Mouse (Mus musculus): Measurements from ENCODE around the gene Nedd9. TPM values are rescaled to one million over a fixed set of nuclear protein-coding genes. Genes with fewer than 3 reads are reported as not detected.

Nedd9 gene
- total and polyA plus RNA-seq, 3 experiments, result 0.15 to 0.25 TPM; not detected in 1

- Histone ChIP-seq H3K27me3 (ENCODE audit: control insufficient read depth in 1 of 2, insufficient read depth in 2 of 2, low read length in 2 of 2) (peaks cover 0 to 1% of the 10 kb centered on the region in 2 experiments; a peak in 2 of 4 replicates), H3K36me3 (ENCODE audit: control insufficient read depth in 1 of 2, insufficient read depth in 2 of 2, low read length in 2 of 2) (peaks cover 0 to 4% of the 10 kb centered on the region in 2 experiments; a peak in 1 of 4 replicates), H3K79me2 (ENCODE audit: control insufficient read depth, insufficient read depth, low read length, poor library complexity) (no peaks in the 10 kb centered on the region), H3K4me3 (ENCODE audit: control insufficient read depth in 1 of 2, insufficient read depth in 1 of 2, low read depth in 2 of 2, low read length in 2 of 2) (peak overlapping the region; percentile 53 to 63), H3K9ac (ENCODE audit: control insufficient read depth, low read depth, low read length, poor library complexity, severe bottlenecking) (peak overlapping the region; percentile 57), H3K4me1 (ENCODE audit: control insufficient read depth in 1 of 2, insufficient read depth in 2 of 2, low read length in 2 of 2) (no peaks in the 10 kb centered on the region), H3K27ac (ENCODE audit: control insufficient read depth, low read depth, low read length) (peak overlapping the region; percentile 60), H3K9me3 (replicated peaks; ENCODE audit: insufficient read depth, low read length) (no peaks in the 10 kb centered on the region)
- no peak for DNase-seq (ENCODE audit: low read depth, low spot score)
- TF ChIP-seq EP300 (IDR thresholded peaks at IDR 0.05; ENCODE audit: low read depth in 1 of 2, low read length in 2 of 2) (peak in 1 of 2 experiments; percentile 39; a peak in 1 of 4 replicates), JUND (IDR thresholded peaks at IDR 0.05; ENCODE audit: low read depth, low read length) (no peak), ZNF384 (IDR thresholded peaks at IDR 0.05; ENCODE audit: low read depth, low read length) (peak; percentile 85), NRF1 (IDR thresholded peaks at IDR 0.05; ENCODE audit: insufficient read depth, low read depth, low read length, poor library complexity, severe bottlenecking) (no peak)
Measured at GRCm38 (mm10) chr13:41359330-41360215, 127.6 kb downstream of the Nedd9 start.

GRCm38 (mm10) chr13:41358480-41359180 lies 128.5 kb downstream of the Nedd9 start:
- no peak for TF ChIP-seq POLR2AphosphoS5 (IDR thresholded peaks at IDR 0.05; ENCODE audit: borderline replicate concordance, low read depth, low read length)
- no peak for TF ChIP-seq MEF2A (IDR thresholded peaks at IDR 0.05; ENCODE audit: extremely low read depth, insufficient replicate concordance, low read depth, low read length, poor library complexity, severe bottlenecking)
- no peak for TF ChIP-seq ZMIZ1 (IDR thresholded peaks at IDR 0.05; ENCODE audit: low read depth, low read length)
- no peak for TF ChIP-seq RCOR1 (IDR thresholded peaks at IDR 0.05; ENCODE audit: low read depth, low read length)
- peak; percentile 91 for TF ChIP-seq TBP (IDR thresholded peaks at IDR 0.05; ENCODE audit: low read depth, low read length)
- TF ChIP-seq SIN3A (IDR thresholded peaks at IDR 0.05; ENCODE audit: low read length), result no peak
- no peak for TF ChIP-seq TAL1 (IDR thresholded peaks at IDR 0.05; ENCODE audit: low read length)
- no peak; the same call in 1 of the 2 replicates for TF ChIP-seq NELFE (IDR thresholded peaks at IDR 0.05; ENCODE audit: low read depth, low read length)
- no peak for TF ChIP-seq ELF1 (IDR thresholded peaks at IDR 0.05; ENCODE audit: low read depth, low read length)
- peak in 1 of 2 experiments; percentile 68; a peak in 2 of 4 replicates for TF ChIP-seq POLR2A (IDR thresholded peaks at IDR 0.05; ENCODE audit: control insufficient read depth in 1 of 2, insufficient read depth in 1 of 2, low read depth in 1 of 2, low read length in 2 of 2, poor library complexity in 1 of 2)
- TF ChIP-seq UBTF (IDR thresholded peaks at IDR 0.05; ENCODE audit: borderline replicate concordance, insufficient read depth, low read depth, low read length), result peak; percentile 94; the same call in 1 of the 2 replicates
- Histone ChIP-seq H3K4me3 (ENCODE audit: control insufficient read depth in 1 of 2, insufficient read depth in 1 of 2, low read depth in 2 of 2, low read length in 2 of 2) (peak overlapping the region; percentile 53 to 63), H3K27me3 (ENCODE audit: control insufficient read depth in 1 of 2, insufficient read depth in 2 of 2, low read length in 2 of 2) (peaks cover 0 to 1% of the 10 kb centered on the region in 2 experiments; a peak in 1 of 4 replicates), H3K79me2 (ENCODE audit: control insufficient read depth, insufficient read depth, low read length, poor library complexity) (no peaks in the 10 kb centered on the region), H3K9ac (ENCODE audit: control insufficient read depth, low read depth, low read length, poor library complexity, severe bottlenecking) (peak overlapping the region; percentile 42), H3K4me1 (ENCODE audit: control insufficient read depth in 1 of 2, insufficient read depth in 2 of 2, low read length in 2 of 2) (no peaks in the 10 kb centered on the region), H3K27ac (ENCODE audit: control insufficient read depth, low read depth, low read length) (no peak overlapping the region), H3K9me3 (replicated peaks; ENCODE audit: insufficient read depth, low read length) (no peaks in the 10 kb centered on the region), H3K36me3 (ENCODE audit: control insufficient read depth in 1 of 2, insufficient read depth in 2 of 2, low read length in 2 of 2) (peaks cover 0 to 4% of the 10 kb centered on the region in 2 experiments; a peak in 1 of 4 replicates)
- peak; percentile 96 for DNase-seq (ENCODE audit: low read depth, low spot score)
